Mouse (Mus musculus) lung, postnatal 36 days (tissue): Measurements from ENCODE around the gene Mthfd1.
"Not testable (repeated sequence)": the region's sequence is repeated elsewhere in the genome, so short reads cannot be mapped to it uniquely, and the experiment has no call there.

ENCODE experiments used
- DNase-seq: peaks from one replicate; pipeline ENCODE4 v3.0.0; 2022; ENCODE audit warnings: mixed read lengths

Gene Mthfd1

DNA sequence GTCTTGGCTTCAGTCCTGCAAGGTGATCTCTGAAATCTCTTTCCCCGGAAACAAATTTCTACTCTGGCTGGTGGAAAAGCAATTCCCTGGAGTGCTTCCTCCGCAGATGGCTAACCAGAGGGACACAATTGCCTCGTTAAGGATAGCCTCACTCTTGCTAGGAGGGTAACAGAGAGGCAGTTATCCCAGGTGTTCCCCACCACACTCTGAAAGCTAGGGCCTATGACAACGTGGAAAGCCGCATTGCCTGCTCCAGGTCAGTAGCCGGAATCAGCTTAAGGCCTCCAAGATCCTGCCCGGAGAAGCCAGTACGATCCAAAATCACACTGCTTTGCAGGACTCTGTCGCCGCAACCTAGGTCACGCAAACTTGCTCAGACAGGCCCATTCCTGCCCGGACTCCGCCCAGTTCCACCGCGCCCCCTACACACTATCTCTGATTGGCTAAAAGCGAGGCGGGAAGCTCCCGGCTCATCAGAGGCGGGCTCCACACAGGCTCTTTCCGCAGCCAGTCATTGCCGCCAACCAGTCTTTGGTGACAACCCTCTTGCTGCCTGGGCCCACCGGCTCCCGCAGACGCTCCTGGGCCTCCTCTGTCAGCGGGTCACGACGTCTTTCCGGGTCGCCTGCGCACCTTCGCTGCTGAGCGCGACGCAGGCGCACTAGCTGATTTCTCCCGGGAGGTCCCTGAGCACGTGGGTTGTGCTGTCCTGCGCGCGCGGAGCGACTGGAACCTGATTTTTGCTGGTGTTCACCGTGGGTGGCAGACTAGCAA lies at the start of gene Mthfd1:
Mthfd1 (plus strand) TSS at position 574 of the 774 bp plus-strand sequence.
- peak; percentile 96 for DNase-seq

DNA sequence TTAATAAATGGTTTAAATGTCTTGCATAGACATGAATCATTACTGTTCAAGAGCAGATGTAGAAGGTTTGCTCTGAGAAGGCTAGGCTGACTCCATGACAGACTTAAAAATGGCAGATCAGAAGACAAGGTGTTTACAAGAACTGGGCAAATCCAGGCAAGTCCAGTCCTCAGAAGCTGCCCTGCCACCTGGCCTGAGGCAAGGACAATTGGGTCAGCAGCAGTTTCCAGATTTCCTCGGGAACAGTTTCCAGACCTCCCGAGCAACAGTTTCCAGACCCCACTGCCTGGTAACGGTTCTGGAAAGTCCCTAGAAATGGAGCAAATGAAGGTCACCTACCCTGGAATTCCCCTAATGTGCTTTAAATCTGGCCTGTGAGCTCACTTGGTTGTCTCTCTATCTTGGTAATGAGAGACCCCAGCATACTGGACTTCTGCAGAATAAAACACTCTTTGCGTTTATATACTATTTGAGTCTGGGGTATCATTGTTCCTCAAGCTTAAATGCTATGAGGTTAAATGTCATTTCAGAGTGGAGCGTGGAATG lies 45.6 kb upstream of the Mthfd1 start:
- DNase-seq, result no peak

DNA sequence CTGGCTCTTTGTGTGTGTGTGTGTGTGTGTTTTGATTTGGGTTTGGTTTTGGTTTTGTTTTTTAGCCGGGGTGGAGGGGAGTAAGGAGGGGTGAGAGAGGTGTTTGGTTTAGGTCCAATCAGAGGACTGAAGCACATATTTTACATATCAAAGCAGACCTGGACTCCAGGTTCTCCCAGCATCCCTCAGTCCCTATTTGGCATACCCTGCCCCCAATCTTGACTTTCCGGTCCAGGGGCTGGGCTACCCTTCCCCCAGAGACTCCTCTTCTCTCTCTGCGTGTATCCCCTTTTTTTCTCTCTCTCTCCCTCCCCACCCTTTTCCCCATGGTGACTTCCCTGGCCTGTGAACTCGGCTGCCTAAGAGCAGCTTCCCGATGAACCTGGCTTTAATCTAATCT lies 40.0 kb upstream of the Mthfd1 start:
- DNase-seq, result no peak

- DNase-seq, result no peak
These were observed 38.4 kb upstream of the Mthfd1 start for GRCm38 (mm10) chr12:76216716-76217115.

GRCm38 (mm10) chr12:76222104-76222503 lies 33.0 kb upstream of the Mthfd1 start:
- DNase-seq, result not testable (repeated sequence)

GRCm38 (mm10) chr12:76230644-76231043 lies 24.5 kb upstream of the Mthfd1 start:
- DNase-seq, result no peak

DNA sequence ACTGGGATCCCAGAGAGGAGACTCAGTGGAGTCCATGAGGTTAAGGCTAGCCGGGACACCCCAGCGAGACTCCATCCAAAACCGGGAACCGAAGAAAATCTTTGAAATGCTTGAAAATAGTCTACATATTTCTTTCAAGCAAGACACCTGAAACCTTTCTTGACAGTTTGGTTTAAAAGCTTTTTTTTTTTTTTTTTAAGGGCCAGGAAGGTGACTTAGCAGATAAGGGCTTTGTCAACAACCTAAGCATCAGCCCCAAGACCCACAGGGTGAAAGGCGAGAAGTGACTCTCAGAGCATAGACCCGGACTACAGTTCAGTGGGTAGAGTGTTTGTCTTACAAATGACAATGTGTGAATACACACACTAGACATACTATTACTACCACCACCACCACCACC lies 19.8 kb upstream of the Mthfd1 start:
- DNase-seq, result no peak

GRCm38 (mm10) chr12:76239145-76239838 lies 15.8 kb upstream of the Mthfd1 start:
- DNase-seq, result no peak

DNA sequence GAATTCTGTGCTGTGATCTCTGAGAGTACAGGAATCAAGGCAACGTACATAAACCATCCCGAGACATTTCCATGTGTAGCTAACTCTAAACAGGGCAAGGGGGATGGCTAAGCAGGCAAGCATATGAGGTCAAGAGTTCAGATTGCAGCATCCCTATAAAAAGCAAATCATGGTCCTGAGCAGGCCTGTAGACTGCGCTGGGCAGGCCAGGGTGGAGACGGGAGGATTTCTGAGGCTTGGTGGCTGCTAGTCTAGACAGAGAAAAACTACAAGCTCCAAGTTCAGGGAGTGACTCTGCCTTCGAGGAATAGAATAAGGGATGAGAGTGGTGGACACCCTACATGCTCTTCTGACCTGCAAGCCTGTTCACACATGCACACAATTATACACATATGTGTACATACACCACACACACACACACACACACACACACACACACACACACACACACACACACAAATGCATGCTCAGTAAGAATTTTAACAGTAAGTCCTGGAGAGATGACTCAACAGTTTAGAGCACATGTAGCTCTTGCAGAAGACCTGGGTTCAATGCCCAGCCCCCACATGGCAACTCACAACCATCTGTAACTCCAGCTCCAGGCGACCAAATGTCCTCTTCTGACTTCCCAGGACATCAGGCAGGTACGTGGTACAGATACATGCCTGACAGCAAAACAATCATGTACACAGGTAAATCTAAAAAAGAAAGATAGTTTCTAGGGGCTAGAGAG lies 15.1 kb upstream of the Mthfd1 start:
- DNase-seq, result no peak

DNA sequence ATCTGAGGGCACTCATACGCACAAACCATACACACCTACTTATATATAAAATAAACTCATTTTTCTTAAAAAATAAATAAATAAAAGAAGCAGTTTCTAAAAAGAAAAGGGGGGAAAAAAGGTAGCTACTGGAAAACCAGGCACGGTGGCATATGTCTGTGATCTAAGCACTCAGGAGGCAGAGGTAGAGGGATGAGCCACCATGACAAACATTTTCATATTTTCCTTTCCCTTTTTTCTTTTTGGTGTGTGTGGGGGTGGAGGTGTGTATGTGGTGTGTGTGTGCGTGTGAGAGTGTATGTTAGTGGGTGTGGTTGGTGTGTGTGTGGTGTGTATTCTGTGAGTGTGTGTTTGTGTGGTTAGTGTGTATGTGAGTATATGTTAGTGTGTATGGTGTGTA lies 14.4 kb upstream of the Mthfd1 start:
- DNase-seq, result no peak

GRCm38 (mm10) chr12:76241084-76241483 lies 14.0 kb upstream of the Mthfd1 start:
- DNase-seq, result no peak

DNA sequence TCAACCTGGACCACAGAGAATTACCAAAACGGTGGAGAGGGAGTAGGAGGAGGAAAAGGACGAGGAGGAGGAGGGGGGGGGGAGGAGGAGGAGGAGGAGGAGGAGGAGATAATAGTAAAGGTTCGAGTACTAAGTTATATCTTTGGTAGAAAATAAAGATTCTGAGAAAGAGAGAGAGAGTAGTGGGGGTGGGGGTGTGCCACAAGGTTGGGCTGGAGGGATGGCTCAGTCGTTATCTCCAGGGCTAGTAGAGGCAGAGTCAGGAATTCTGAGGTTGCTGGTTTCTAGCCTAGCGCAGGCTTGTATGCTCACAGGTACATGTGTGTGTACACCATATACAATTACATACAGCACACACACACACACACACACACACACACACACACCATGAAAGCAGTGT lies 13.3 kb upstream of the Mthfd1 start:
- DNase-seq, result no peak

GRCm38 (mm10) chr12:76244981-76245380 lies 10.1 kb upstream of the Mthfd1 start:
- DNase-seq, result no peak

GRCm38 (mm10) chr12:76246646-76247045 lies 8.5 kb upstream of the Mthfd1 start, which contains the start of gene Tex21:
TSS of gene Tex21 (minus strand) at chr12:76246746.
- no peak for DNase-seq

DNA sequence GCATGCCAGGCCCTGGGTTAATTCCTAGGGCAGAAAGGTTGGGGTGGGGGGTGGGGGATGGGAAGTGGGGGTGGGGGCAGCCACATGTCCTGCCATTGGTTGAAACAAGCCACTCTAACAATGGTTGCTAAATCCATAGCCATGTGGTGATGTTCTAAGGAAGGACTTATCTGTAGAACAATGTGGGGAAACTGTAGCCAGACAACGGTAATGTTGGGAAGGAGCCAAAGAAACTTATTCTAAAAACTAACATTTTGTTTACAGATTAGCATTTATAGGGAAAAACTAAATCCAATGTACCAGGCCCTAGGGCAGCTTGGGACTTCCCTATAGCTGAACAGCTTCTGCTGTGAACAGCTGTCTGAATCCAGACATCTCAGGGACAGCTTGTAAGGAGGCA lies 2.0 kb upstream of the Mthfd1 start:
- DNase-seq, result no peak

GRCm38 (mm10) chr12:76253591-76253990 lies 1.5 kb upstream of the Mthfd1 start:
- DNase-seq, result no peak

- no peak for DNase-seq
These were observed 1.1 kb upstream of the Mthfd1 start for GRCm38 (mm10) chr12:76253991-76254390.

GRCm38 (mm10) chr12:76255499-76255875 lies 389 bp downstream of the Mthfd1 start:
- DNase-seq, result peak; percentile 28

DNA sequence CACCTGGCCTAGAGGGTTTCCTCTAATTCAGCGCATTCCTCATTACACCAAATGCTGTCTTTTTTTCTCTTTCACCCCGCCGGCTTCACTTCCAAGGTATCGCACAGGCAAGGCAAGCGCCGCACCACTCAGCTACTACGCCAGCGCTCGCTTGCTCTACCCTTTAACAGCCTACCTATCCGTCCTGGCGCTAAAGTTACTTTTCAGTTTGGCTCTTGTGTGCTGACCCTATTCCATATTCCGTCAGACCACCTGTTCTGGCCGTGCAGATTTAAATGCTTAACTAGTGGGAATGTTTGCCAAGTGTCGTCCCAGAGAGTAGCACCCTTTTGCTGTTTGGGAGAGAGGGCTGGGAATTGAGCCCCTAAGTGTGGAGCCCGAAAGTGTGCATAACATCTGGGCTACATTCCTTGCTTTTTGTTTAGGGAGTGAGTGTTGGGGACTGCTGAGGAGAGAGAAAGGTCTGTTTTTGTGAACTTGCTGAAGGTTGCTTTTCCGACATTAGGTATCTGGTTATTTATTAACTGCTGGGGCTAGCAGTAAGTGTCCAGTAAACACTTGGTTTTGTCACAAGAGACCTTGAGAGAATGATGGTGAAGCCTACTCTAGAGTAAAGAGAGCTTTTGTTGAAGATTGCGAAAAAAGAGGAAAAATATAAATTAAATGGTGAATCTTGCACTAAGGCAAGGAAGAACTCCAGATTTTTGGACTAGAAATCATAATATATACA lies 1.2 kb downstream of the Mthfd1 start:
- DNase-seq, result peak; percentile 59

DNA sequence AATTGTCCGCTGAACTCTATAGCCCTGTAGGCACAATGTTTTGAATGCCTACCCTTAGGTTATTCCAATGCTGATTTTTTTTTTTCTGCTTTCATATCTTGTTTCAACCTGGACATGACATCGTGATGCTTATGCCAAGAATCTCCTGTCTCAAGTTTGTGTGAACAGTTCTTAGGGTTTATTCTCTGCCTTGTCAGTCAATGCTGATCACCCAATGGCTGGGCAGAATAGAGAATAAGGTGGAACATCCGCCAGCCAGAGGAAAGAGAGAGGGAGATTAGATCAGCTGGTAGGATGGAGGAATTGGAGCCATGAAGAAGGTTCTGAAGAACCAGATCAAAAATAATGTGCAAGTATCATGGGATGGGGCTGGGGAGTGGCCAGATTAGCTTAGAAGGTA lies 5.6 kb downstream of the Mthfd1 start:
- DNase-seq, result no peak

DNA sequence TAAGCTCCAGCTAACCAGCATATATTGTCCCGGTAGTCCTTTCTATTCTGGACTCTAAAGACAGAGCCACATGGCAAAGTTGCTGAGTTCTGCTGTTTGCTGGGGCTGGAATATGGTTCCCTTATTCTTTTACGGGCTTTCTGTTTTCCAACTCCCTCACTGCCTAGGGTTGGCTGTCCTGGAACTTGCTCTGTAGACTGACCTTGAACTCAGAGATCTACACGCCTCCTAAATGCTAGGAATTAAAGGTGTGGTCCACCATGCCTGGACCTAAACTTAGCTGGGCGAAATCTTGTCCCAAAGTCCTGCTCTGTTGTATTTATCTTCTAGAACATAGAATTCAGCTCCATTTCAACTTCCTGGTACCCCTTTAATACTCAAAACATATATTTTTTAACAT lies 6.5 kb downstream of the Mthfd1 start:
- DNase-seq, result no peak

- DNase-seq, result no peak
These were observed 7.8 kb downstream of the Mthfd1 start for GRCm38 (mm10) chr12:76262918-76263317.

GRCm38 (mm10) chr12:76263876-76264275 lies 8.8 kb downstream of the Mthfd1 start:
- no peak for DNase-seq
